Mouse (Mus musculus) CD4-positive helper T cell, adult 2 months (primary cell): ENCODE measurements around the gene Ccdc88b.
"Not testable (repeated sequence)": the region's sequence is repeated elsewhere in the genome, so short reads cannot be mapped to it uniquely, and the experiment has no call there.

ENCODE experiments used
- DNase-seq: peaks from one replicate; pipeline ENCODE4 v3.0.0-alpha.2; 2012; ENCODE audit warnings: low read depth, missing footprints, low spot score

Gene Ccdc88b

DNA sequence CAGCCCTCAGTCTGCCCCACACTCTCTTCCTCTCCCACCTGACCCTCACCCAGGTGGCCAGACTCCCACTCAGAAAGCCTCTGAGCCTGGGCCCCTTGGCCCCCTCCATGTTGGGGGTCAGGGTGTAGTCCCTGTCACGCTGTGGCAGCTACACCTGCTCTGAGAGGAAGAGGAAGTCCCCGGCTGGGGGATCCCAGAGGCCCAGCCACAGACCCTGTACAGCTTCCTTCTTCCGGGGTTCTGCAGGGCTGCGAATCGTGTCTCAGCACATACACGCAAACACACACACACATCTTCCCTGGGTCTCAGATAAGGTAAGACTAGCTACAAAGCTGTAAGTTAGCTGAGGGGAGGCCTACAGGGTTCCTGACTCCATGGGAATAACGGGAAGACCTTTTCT, at the start of gene Ccdc88b:
Gene Ccdc88b, minus strand, starts transcription at position 181 of the 400 bp plus-strand sequence.
- DNase-seq: peak; percentile 86

DNA sequence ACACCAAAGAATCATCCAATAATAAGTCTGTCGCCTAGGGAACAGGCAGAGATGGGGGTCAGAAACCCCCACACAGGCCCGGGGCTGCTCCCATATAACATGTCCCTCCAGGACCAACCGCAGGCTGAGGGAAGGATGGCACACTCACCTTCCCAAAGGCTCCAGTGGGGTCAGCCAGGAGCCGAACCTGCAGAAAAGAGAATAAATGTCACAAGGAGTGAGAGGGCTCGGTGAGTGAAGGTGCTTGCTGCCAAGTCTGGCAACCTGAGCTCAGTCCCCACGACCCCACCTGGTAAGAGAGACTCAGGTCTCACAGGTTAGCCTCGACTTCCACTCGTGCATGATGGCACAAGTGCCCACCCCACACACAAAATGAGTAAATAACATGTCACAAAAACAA, 49.1 kb upstream of the Ccdc88b start:
- DNase-seq: no peak

DNA sequence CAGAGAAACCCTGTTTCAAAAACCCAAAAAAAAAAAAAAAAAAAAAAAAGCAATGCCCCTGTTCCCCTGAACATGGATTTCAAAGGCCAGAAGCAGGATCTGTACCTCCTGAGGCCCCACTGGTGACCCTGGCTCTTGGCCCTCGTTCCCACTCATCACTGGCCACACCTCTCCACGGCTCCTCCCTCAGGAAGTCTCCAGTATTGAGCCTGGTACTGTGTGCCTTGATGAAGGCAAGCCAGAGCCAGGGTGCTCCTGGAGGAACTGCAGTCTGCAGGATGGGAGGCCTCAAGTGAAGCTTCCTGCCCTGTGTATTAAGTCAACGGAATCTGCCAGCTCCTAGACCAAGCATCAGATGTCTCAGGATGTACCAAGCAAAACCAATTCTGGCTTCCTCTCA, 48.2 kb upstream of the Ccdc88b start:
- DNase-seq: no peak

DNA sequence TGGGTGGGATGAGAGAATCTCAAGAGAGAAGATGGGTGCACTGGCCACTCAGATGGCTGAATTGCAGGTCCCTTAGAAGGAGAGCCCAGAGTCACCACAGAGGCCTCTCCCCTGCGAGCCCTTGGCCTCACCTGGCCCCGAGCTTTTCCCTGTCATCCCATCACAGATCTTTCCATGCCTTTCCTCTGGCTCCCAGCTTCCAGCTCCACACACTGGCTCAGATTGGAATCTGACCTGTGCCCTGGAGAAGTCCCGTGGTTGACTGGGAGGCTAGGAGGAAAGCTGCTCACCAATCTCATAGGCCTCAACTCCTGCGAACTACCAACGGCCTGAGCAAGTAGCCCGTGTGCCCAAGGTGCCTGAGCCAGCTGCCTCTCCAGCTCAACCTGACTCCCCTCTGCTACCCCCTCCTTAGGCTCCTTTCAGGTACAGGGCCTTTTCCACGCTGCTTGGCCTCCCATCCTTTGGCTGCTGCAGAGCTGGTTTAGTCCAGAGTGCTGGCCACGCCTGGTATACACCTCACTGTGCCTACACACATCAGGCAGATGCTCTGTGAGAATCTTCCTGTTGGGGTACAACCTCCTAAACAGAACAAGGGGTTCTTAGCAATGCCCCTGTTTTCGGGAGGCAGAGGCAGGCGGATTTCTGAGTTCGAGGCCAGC, 47.6 kb upstream of the Ccdc88b start:
- no peak for DNase-seq

DNA sequence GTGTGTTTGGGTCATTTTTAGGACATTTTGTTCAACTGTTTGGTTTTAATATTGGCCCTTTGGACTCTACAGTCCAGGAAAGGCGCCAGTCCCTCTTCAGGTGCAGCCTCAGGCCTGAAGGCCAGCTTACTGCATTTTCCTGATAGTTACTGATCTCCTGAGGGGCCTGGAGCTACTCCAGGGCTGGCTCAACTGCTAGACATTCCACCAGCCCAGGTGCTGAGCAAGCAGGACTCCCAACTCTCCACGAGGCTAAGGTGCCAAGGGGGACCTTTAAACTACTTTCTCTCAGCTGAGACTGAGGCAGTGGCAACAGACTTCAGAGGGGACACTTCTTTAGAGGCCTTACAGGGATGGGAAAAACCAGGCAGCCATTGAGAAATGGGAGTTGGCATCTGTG, 46.8 kb upstream of the Ccdc88b start:
- no peak for DNase-seq

DNA sequence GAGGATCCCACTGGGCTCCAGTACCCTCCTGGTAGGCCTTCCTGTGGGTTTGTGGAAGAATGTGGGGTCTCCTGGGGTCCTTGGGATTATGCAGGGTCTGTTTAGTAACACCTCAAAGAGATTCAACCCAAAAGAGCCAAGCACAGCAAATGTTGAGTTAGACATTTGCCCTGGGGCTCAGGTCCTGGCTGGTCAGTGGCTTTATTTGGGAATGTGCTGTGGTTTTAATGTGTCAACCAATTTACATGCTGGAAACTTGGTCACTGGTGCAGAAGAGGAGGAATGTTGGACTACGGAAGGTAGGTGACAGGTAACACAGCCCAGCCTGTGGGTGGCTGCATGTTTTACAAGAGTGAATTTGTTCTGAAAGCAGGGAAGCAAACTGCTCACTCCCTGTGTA, 45.0 kb upstream of the Ccdc88b start:
- DNase-seq: no peak

DNA sequence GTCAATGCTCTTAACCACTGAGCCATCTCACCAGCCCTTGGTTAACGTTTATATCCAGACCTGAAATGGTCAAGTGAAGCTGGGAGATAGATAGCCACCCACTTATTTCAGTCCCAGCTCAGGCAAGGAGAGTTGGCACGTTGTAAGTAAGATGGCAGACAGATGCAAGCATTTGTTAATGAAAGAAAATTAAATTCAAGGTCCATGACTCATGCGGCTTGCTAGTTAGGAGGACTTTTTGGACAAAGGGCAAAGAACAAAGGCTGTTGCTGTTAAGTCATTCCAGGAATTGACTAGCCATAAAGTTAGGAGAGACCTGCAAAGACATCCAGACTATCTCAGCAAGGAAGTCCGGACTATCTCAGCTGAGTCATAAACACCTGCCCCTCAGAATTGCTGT, 41.6 kb upstream of the Ccdc88b start:
- no peak for DNase-seq

DNA sequence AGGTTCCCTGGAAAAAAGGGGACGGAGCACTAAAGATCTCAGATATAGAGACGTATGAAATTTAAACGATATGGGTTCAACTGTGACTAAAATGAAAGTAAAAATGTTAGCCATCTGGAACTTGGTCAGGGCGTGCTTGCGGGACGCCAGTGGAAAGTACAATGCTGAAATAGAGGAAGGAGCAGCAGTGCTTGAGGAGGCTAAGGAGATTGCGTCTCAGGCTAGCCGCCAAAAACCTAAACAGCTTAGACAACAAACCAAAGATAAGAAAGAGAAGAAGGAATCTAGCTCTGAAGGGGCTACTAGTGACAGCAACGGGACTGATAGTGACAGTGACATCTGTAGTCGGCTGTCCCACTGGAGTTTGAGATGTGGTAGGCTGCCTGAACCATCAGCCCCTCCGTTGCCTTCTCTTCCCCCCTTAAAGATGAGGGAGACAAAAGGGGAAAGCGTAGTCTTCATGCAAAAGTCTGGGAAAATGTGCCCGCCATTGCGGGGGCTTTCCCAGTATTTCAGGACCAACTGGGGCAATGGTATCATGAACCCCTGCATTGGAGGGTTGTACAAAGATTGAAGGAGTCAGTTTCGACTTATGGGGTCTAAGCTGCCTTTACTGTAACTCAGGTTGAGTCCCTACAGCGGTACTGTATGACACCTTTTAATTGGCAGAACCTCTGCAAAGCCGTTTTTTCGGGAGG, 37.7 kb upstream of the Ccdc88b start:
- DNase-seq: not testable (repeated sequence)

DNA sequence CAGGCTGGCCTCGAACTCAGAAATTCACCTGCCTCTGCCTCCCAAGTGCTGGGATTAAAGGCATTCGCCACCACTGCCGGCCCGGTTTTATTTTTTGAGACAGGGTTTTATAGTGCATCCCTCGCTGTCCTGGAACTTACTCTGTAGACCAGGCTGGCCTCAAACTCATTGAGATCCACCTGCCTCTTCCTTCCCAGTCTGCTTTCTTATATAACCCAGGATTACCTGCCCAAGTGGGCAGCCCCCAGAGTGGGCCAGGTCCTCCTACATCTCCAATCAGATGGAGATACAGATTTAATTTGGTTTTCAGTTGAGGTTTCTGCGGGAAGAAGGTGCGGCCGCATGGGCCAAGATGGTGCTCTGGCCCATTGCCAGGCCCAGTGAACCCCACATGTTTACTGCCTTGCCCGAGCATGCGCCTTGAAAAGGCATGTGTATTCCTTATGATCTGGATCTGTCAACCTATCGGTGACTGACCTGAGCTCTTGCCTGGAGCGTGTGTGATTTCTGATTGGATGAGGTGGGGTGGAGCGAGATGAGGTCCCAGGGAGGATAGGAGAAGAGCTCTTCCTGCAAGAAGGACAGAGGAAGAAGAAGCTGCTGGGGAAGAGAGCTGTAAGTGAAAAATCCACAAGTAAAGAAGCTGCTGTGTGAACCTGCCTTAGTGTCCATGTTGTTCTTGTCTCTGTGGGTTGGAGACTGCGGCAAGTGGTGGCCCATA, 35.9 kb upstream of the Ccdc88b start:
- DNase-seq: no peak

DNA sequence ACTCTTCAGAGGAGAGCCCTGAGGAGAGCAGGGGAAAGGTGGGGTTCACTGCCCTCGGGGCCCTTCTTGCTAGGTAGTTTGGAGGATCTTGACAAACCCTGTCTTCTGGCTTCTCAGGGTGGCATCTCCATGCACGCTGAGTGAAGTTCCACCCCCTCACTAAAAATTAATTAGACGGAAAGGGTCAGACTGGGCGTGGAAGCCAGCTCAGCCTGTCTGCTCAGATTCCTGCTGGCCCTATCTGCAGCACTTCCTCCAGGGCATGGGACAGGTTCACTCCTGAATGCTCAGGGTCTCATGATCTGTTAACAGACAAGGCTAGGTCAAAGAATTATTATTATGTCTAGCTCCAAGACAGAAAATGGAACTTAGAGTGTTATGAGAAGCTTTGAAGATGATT, 34.5 kb upstream of the Ccdc88b start:
- DNase-seq: no peak

DNA sequence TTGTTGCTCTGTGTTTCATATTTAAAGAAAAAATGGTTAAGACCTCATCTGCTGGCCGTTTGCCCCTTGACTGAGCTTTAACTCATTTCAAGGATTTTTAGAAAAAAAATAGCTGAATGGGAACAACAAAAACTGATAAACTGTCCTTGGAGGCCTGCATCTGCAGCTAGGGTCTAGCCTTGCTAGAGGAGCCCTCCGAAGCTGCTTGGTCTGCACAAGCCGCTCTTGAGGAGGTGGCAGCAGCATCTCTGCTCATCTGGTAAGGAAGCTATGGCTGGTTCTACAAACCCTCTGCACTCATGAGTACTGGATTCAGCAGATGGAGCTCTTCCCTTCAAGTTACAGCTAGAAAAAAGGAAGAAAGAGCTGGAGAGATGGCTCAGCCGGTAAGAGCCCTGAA, 20.0 kb upstream of the Ccdc88b start:
- DNase-seq: no peak

DNA sequence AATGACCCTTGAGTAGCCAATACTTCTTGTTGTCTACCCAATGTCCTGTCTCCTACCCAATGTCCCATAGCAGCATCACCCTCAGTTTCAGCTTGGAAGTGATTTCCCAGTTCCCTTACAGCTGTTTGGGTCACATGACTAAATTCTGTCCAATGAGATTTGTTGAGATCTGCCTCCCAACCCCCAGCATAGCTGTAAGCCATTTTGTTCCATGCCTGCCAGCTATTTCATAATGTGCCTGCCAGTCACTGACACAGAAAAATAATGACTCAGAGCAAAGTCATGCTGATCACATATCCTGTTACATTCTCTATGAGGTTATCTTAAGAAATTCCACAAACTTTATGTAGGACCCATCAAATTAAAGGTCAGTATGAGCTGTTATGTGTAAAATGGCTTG, 18.8 kb upstream of the Ccdc88b start:
- no peak for DNase-seq

DNA sequence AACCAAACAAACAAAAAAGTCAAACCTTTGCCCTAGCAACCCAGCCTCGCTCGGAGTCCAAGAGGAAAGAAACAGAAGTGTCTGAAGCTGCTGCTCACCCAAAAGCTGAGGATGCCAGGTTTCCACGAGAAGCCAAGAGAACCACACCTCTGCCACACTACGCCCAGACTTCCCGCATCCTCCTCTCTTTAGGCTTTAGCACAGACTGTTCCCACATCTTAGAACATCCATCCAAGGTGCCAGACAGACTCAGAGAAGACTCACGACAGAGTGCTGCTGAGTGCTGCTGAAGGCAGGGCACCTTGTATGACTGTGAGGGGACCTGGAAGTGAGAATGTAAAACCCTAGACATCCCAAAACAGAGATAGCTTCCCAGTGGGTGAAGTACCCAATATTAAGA, 17.8 kb upstream of the Ccdc88b start:
- DNase-seq: no peak

DNA sequence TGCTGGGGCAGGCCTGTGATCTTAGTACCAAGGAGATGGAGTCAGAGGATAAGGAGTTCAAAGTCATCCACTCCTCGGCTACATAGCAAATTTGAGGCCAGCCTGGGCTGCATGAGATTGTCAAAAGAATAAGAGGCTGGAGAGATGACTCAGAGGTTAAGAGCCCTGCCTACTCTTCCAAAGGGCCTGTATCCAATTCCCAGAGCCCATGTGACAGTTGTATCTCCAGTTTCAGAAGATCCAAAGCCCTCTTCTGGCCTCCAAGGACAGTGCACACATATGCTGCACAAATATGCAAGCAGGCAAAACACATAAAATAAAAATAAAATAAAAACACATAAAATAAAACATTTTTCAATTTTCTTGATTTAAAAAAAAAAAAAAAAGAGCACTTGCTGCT, 16.2 kb upstream of the Ccdc88b start:
- no peak for DNase-seq

DNA sequence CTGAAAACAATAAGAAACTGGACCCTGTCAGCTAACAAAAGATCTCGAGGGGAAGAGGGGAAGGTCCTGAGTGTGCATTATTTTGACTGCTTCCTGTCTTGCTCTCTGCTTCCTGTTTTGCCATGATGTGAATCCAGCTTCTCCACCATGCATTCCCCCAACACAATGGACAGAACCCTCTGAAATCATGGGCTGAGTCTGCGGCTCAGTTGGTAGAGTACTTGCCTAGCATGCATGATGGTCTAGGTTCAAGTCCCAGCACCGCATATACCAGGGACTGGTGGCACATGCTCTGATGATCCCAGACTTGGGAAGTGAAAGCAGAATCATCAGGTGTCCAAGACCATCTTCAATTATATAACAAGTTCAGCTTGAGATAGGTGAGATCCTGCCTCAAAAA, 14.7 kb upstream of the Ccdc88b start:
- DNase-seq: no peak

DNA sequence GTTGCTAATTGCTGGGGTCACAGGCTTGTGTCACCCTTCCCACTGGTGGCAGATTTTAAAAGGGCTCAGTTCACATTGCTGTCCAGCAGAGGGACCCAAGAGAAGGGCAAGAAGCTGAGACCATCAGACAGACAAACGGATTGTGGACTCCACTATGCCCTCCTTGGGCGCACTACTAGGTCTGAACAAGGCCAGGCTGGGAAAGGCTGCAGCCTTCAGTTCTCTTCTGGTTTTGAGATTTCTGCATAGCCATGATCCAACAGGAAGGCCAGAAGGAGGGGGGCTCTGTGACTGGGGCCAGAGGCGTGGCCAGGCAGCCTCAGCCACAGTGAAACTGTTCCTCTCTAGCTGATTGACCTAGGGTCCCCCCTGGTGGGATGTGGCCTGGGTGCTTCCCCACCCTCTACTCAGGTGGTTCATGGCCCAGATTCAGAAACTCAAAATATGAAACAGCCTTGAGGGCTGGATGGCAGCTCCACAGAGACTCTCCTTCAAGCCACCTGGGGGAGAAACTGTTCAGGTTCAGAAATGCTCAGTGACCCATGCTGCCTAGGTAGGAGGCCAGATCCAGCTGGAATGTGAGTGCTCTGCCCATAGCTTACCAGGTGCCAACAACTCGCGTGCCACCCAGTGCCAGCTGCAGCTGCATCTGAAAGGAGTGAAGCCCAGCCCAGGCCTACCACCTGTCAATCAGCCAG, 13.7 kb upstream of the Ccdc88b start:
- DNase-seq: peak; percentile 63

DNA sequence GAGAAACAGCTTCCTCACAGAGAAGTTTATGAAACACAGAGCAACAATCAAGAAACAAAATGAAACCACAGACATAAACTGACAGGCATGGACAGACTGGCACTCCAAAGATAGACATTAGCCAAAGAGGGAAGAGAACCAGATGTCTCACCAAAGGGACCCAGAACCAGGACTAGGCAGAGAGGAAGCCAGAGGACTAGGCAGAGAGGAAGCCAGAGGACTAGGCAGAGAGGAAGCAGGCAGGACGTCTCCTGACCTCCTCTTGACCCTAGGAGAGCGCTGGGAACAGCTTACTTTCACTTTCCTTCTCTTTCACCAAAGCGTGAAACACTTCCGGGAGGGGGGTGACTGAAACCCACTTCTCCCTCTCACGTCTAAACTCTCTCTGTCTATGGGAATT, 11.3 kb upstream of the Ccdc88b start:
- DNase-seq: peak; percentile 79

DNA sequence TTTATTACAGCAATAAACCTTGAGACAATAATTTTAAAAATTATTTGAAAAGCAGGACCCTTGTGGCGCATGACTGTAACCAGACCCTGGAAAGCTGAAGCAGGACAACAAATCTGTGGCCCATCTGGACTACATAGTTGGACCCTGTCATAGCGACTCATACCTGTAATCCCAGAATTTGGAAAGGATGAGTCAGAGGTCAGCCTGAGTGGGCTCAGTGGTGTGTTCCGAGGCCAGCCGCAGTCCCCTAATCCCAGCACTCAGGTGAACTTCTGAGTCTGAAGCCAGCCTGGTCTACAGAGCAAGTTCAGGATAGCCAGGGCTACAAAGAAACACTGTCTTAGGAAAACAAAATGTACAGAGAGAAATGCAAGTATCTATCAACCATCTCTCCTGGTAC, 3.4 kb upstream of the Ccdc88b start:
- DNase-seq: no peak

DNA sequence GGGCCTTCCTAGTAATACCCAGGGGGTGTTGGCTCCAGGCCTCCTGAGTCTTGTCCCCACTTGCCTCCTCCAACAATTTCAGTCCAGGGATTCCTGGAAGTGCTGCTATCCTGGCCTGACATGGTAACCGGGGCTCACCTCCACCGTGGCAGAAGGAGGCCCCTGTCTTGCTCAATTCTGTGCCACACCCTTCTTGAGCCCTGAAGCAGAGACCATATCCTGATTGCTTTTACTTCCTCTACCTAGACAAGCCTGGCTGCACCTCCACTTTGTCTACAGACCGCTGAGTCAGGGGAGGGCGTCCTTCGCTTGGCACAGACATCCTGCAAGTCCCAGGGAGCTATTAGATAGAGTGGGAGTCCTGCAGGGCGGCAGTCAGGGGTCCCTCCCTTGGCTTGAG, 2.7 kb upstream of the Ccdc88b start:
- DNase-seq: no peak

DNA sequence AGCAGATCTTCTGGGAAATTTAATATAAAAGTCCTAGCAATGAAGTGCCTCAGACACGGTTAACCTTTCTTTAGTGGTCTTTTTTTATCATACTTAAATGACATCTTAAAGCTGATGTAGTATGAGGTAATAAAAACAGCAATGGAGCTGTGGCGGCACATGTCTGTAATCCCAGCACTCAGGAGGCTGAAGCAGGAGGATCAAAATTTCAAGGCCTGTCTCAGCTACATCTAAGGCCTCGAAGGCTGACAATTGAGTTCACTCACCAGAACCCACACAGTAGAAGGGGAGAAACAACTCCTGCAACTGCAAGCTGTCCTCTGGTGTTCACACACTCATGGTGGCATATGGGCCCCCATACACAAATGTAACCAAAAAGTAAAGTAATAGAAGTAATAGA, 2.0 kb upstream of the Ccdc88b start:
- DNase-seq: no peak

DNA sequence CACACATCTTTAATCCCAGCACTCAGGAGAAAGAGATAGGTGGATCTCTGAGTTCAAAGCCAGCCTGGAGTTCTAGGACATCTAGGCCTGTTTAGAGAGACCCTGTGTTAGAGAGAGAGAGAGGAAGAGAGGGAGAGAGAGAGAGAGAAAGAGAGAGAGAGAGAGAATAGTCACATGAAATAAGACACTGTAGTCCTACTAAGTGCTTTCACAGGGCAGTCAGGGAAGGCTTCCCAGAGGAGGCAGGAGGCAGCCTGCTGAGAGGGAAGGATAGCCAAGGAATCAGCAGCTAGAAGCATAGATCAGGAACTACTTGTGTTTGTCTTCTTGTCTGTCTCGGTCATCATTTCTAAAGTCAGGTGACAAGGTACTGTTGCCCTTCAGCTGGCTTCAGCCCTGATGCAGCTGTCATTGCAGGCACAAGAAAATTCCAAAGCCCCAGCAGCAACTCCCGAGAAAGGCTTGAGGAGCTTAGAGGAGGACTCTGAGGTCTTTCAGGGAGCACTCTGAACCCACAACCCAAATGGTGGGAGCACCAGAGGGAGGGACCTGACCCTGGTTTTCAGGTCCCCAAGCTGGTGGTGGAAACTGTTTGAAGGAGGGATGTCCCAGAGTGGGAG, 1.1 kb upstream of the Ccdc88b start:
- no peak for DNase-seq
